Mouse (Mus musculus) heart, embryonic 13.5 days (tissue): ENCODE data around the gene Fbxl16. TPM values are rescaled to one million over a fixed set of nuclear protein-coding genes. Genes with fewer than 3 reads are reported as not detected.

ENCODE experiments used
- ATAC-seq: fragments of 200-750 bp; cut with Nextera tagmentation; 2 replicates; pipeline ENCODE4 v1.8.0; 2017; ENCODE audit warnings: moderate TSS enrichment; ENCODE audit not compliant: insufficient number of reproducible peaks, low FRiP score, low TSS enrichment; ENCODE audit errors: extremely low read depth
- H3K27ac ChIP-seq: fragments of 300-500 bp; sonication (generic); replicated peaks from 2 replicates; pipeline ENCODE4 v1.5.1; 2015; ENCODE audit warnings: moderate library complexity, mild to moderate bottlenecking, inconsistent platforms
- H3K27me3 ChIP-seq: fragments of 300-500 bp; sonication (generic); replicated peaks from 2 replicates; pipeline ENCODE4 v1.6.1; 2015; ENCODE audit warnings: mild to moderate bottlenecking, inconsistent platforms
- H3K36me3 ChIP-seq: fragments of 300-500 bp; sonication (generic); 2 replicates; pipeline ENCODE4 v1.6.1; 2015; ENCODE audit warnings: mild to moderate bottlenecking, inconsistent platforms
- H3K4me1 ChIP-seq: fragments of 300-500 bp; sonication (generic); 2 replicates; pipeline ENCODE4 v1.6.1; 2015; ENCODE audit warnings: inconsistent platforms
- H3K4me2 ChIP-seq: fragments of 300-500 bp; sonication (generic); 2 replicates; pipeline ENCODE4 v1.6.1; 2015; ENCODE audit warnings: inconsistent platforms, mild to moderate bottlenecking, moderate library complexity
- H3K4me3 ChIP-seq: fragments of 300-500 bp; sonication (generic); 2 replicates; pipeline ENCODE4 v1.5.1; 2015; ENCODE audit warnings: moderate library complexity, mild to moderate bottlenecking, inconsistent platforms
- H3K9ac ChIP-seq: fragments of 300-500 bp; sonication (generic); 2 replicates; pipeline ENCODE4 v1.6.1; 2015; ENCODE audit warnings: inconsistent platforms, mild to moderate bottlenecking, moderate library complexity
- H3K9me3 ChIP-seq: fragments of 300-500 bp; sonication (generic); 2 replicates; pipeline ENCODE4 v1.6.1; 2016; ENCODE audit warnings: inconsistent platforms
- WGBS: fragments of 180-500 bp; shearing (Covaris S2); methylation state at CpG from one replicate; pipeline ENCODE4 v1.1.7; 2015; ENCODE audit warnings: mixed read lengths; 5-methylcytosine and 5-hydroxymethylcytosine counted together
- polyA plus RNA-seq: library from polyadenylated mRNA; unstranded; fragments of >200 nt; fragmentation: Nextera tagmentation; extraction: Ambion mirVana; gene quantifications from 2 replicates; pipeline ENCODE4 v1.2.1, GENCODE M21; 2015

Gene Fbxl16
- polyA plus RNA-seq, 1 experiment from 2014 or later, result 1.0 TPM

- Histone ChIP-seq H3K9ac (peak within 1 kb of the TSS; percentile 95), H3K27me3 (no peaks in the 10 kb centered on the region), H3K27ac (peak within 1 kb of the TSS; percentile 88), H3K4me2 (peak within 1 kb of the TSS; percentile 88), H3K4me3 (peak within 1 kb of the TSS; percentile 84), H3K36me3 (peaks cover 72% of the 10 kb centered on the region), H3K4me1 (peaks cover 20% of the 10 kb centered on the region), H3K9me3 (no peaks in the 10 kb centered on the region)
- ATAC-seq, result peak; percentile 86; the same call in 1 of the 2 replicates
- WGBS, result 1% methylated on average over 21 of the region's 21 CpGs
Observed at GRCm38 (mm10) chr17:25844396-25844901, 35.6 kb downstream of the Fbxl16 start, which contains the start of gene Rhot2. TSS of gene Rhot2 (minus strand) at chr17:25844851.

GRCm38 (mm10) chr17:25860229-25860628, 51.3 kb downstream of the Fbxl16 start:
- Histone ChIP-seq H3K4me3 (peak overlapping the region; percentile 74; the same call in 1 of the 2 replicates), H3K9me3 (no peaks in the 10 kb centered on the region), H3K27ac (no peak overlapping the region), H3K4me1 (peaks cover 16% of the 10 kb centered on the region), H3K36me3 (peaks cover 37% of the 10 kb centered on the region), H3K4me2 (peak overlapping the region; percentile 94), H3K9ac (peak overlapping the region; percentile 89), H3K27me3 (no peaks in the 10 kb centered on the region)
- no peak for ATAC-seq
- WGBS, result 80% methylated on average over 6 of the region's 6 CpGs

- H3K4me3 ChIP-seq, result peak within 1 kb of the TSS; percentile 74
- peak; percentile 75 for ATAC-seq
- no peaks in the 10 kb centered on the region for H3K27me3 ChIP-seq
- no peaks in the 10 kb centered on the region for H3K9me3 ChIP-seq
- H3K9ac ChIP-seq, result peak within 1 kb of the TSS; percentile 89
- peaks cover 20% of the 10 kb centered on the region for H3K4me1 ChIP-seq
- peak within 1 kb of the TSS; percentile 94 for H3K4me2 ChIP-seq
- H3K27ac ChIP-seq, result peak within 1 kb of the TSS; percentile 75
- H3K36me3 ChIP-seq, result peaks cover 33% of the 10 kb centered on the region
- 3% methylated on average over 65 of the region's 65 CpGs for WGBS
Observed at GRCm38 (mm10) chr17:25860832-25861703, 52.2 kb downstream of the Fbxl16 start, which contains the start of gene Wdr90. TSS of gene Wdr90 (minus strand) at chr17:25861501.

- Histone ChIP-seq H3K9ac (peak overlapping the region; percentile 89), H3K27me3 (no peaks in the 10 kb centered on the region), H3K4me3 (peak overlapping the region; percentile 74), H3K4me1 (peaks cover 29% of the 10 kb centered on the region), H3K9me3 (no peaks in the 10 kb centered on the region), H3K27ac (peak overlapping the region; percentile 75), H3K36me3 (peaks cover 31% of the 10 kb centered on the region), H3K4me2 (peak overlapping the region; percentile 94)
- no peak for ATAC-seq
- 10% methylated on average over 6 of the region's 6 CpGs for WGBS
Observed at GRCm38 (mm10) chr17:25861704-25862612, 53.1 kb downstream of the Fbxl16 start.

GRCm38 (mm10) chr17:25863681-25864080, 54.8 kb downstream of the Fbxl16 start:
- Histone ChIP-seq H3K27me3 (no peaks in the 10 kb centered on the region), H3K4me1 (peaks cover 42% of the 10 kb centered on the region), H3K36me3 (peaks cover 28% of the 10 kb centered on the region), H3K9me3 (no peaks in the 10 kb centered on the region), H3K4me2 (no peak overlapping the region), H3K27ac (no peak overlapping the region), H3K4me3 (no peak overlapping the region), H3K9ac (no peak overlapping the region)
- WGBS, result 89% methylated on average over 6 of the region's 6 CpGs
- no peak for ATAC-seq

GRCm38 (mm10) chr17:25864311-25864710, 55.4 kb downstream of the Fbxl16 start:
- no peak overlapping the region for H3K4me2 ChIP-seq
- H3K4me1 ChIP-seq, result peaks cover 47% of the 10 kb centered on the region
- H3K27ac ChIP-seq, result no peak overlapping the region
- peaks cover 28% of the 10 kb centered on the region for H3K36me3 ChIP-seq
- no peaks in the 10 kb centered on the region for H3K27me3 ChIP-seq
- H3K4me3 ChIP-seq, result no peak overlapping the region
- no peak for ATAC-seq
- no peaks in the 10 kb centered on the region for H3K9me3 ChIP-seq
- H3K9ac ChIP-seq, result no peak overlapping the region
- WGBS, result 89% methylated on average over 14 of the region's 14 CpGs

- Histone ChIP-seq H3K4me1 (peaks cover 47% of the 10 kb centered on the region), H3K36me3 (peaks cover 28% of the 10 kb centered on the region), H3K4me2 (no peak overlapping the region), H3K27ac (no peak overlapping the region), H3K9me3 (no peaks in the 10 kb centered on the region), H3K27me3 (no peaks in the 10 kb centered on the region), H3K4me3 (no peak overlapping the region), H3K9ac (0 out of 2 replicates have a peak overlapping the region, but pooled peaks have one; percentile 1)
- WGBS, result 87% methylated on average over 11 of the region's 11 CpGs
- ATAC-seq, result no peak
Observed at GRCm38 (mm10) chr17:25865288-25865687, 56.4 kb downstream of the Fbxl16 start.

GRCm38 (mm10) chr17:25866172-25866571, 57.3 kb downstream of the Fbxl16 start:
- peak overlapping the region; percentile 93; the same call in 1 of the 2 replicates for H3K9ac ChIP-seq
- peak overlapping the region; percentile 76 for H3K4me3 ChIP-seq
- peak overlapping the region; percentile 77 for H3K4me2 ChIP-seq
- H3K27ac ChIP-seq, result no peak overlapping the region
- ATAC-seq, result no peak
- H3K9me3 ChIP-seq, result no peaks in the 10 kb centered on the region
- H3K4me1 ChIP-seq, result peaks cover 39% of the 10 kb centered on the region
- H3K27me3 ChIP-seq, result no peaks in the 10 kb centered on the region
- WGBS, result 95% methylated on average over 3 of the region's 3 CpGs
- H3K36me3 ChIP-seq, result peaks cover 28% of the 10 kb centered on the region

- Histone ChIP-seq H3K9ac (peak overlapping the region; percentile 93), H3K4me2 (peak overlapping the region; percentile 77), H3K27ac (peak overlapping the region; percentile 93), H3K4me3 (peak overlapping the region; percentile 76), H3K27me3 (no peaks in the 10 kb centered on the region), H3K4me1 (peaks cover 31% of the 10 kb centered on the region), H3K9me3 (no peaks in the 10 kb centered on the region), H3K36me3 (peaks cover 28% of the 10 kb centered on the region)
- WGBS, result 12% methylated on average over 7 of the region's 7 CpGs
- ATAC-seq, result no peak
Observed at GRCm38 (mm10) chr17:25867509-25867835, 58.6 kb downstream of the Fbxl16 start.

GRCm38 (mm10) chr17:25867836-25868600, 59.1 kb downstream of the Fbxl16 start:
- WGBS, result under 1% methylated on average over 42 of the region's 42 CpGs
- peaks cover 31% of the 10 kb centered on the region for H3K4me1 ChIP-seq
- no peak; the same call in 1 of the 2 replicates for ATAC-seq
- no peaks in the 10 kb centered on the region for H3K27me3 ChIP-seq
- peak overlapping the region; percentile 77 for H3K4me2 ChIP-seq
- no peaks in the 10 kb centered on the region for H3K9me3 ChIP-seq
- peak overlapping the region; percentile 93 for H3K9ac ChIP-seq
- H3K36me3 ChIP-seq, result peaks cover 22% of the 10 kb centered on the region
- H3K4me3 ChIP-seq, result peak overlapping the region; percentile 76
- H3K27ac ChIP-seq, result peak overlapping the region; percentile 93
